In genomic region chr6:118680814-118681213, GRCm38 (mm10) we compare ENCODE assay signal across 14 mouse cellular contexts.
DNase-seq lines count a peak whose midpoint lies in the region; ATAC-seq and TF ChIP-seq lines count a peak whose summit lies in the region.
"Had no signal": no experiment of that assay in that cellular context is flagged by ENCODE, and none has a peak within 500 bp of the region (broad histone marks: within the 10 kb centered on the region; RNA-seq: fewer than 3 reads in every experiment).

No protein-coding gene starts in this region.

- no peaks in the 10 kb centered on the region for H3K27me3 ChIP-seq in midbrain, postnatal 0 days (ENCODE audit: insufficient read depth, low read length)
- no peaks in the 10 kb centered on the region for H3K27me3 ChIP-seq in midbrain, embryonic 15.5 days (replicated peaks)
- H3K27me3 ChIP-seq in hindbrain, embryonic 16.5 days (replicated peaks; ENCODE audit: control insufficient read depth, insufficient read depth, low read length), result no peaks in the 10 kb centered on the region

- H3K36me3 ChIP-seq in midbrain, postnatal 0 days (ENCODE audit: insufficient read depth, low read length), result peaks cover 16% of the 10 kb centered on the region
- H3K36me3 ChIP-seq in midbrain, embryonic 15.5 days (replicated peaks), result no peaks in the 10 kb centered on the region
- H3K36me3 ChIP-seq in hindbrain, embryonic 16.5 days (ENCODE audit: control insufficient read depth, insufficient read depth, low read length), result peaks cover under 1% of the 10 kb centered on the region

- DNase-seq in midbrain, postnatal 0 days (ENCODE audit: low spot score), result peak; percentile 62
- peak; percentile 33 to 39 for DNase-seq in cerebellum, postnatal 25 days
- no peak for DNase-seq in gastrocnemius, postnatal 14 days
- DNase-seq in thymus, postnatal 10 days (ENCODE audit: low spot score in 2 of 2), result no peak
- DNase-seq in heart, postnatal 36 days, result no peak
- DNase-seq: kidney, adult 11 months; lung, postnatal 36 days; thymus, postnatal 36 days had no signal

- no peak overlapping the region for H3K9ac ChIP-seq in midbrain, postnatal 0 days (replicated peaks; ENCODE audit: low read length, poor library complexity, severe bottlenecking)
- H3K9ac ChIP-seq in midbrain, embryonic 15.5 days, result no peak overlapping the region
- no peak overlapping the region for H3K9ac ChIP-seq in hindbrain, embryonic 16.5 days (ENCODE audit: low read depth, low read length)

- intact Hi-C loops in gastrocnemius, postnatal 14 days (cut with DNase I; ENCODE audit: low total_unique reads), result no loop called here
- intact Hi-C loops in heart, postnatal 36 days (cut with DNase I), result no loop called here

- no peak overlapping the region for H3K27ac ChIP-seq in midbrain, postnatal 0 days (ENCODE audit: low read depth, low read length)
- no peak overlapping the region for H3K27ac ChIP-seq in midbrain, embryonic 15.5 days
- H3K27ac ChIP-seq in hindbrain, embryonic 16.5 days (ENCODE audit: low read depth, low read length), result no peak overlapping the region
- 0 out of 2 replicates have a peak overlapping the region, but pooled peaks have one; percentile 0 for H3K27ac ChIP-seq in olfactory bulb, adult 2 months (ENCODE audit: insufficient read depth, low read depth, low read length)
- H3K27ac ChIP-seq: heart, embryonic 10.5 days; left cerebral cortex, adult 2 months had no signal

- no peak overlapping the region for H3K4me2 ChIP-seq in midbrain, postnatal 0 days (ENCODE audit: low read depth, low read length, poor library complexity, severe bottlenecking)
- H3K4me2 ChIP-seq in midbrain, embryonic 15.5 days, result no peak overlapping the region
- H3K4me2 ChIP-seq in hindbrain, embryonic 16.5 days (ENCODE audit: low read length), result no peak overlapping the region
- H3K4me2 ChIP-seq: liver, embryonic 11.5 days had no signal

- no peaks in the 10 kb centered on the region for H3K9me3 ChIP-seq in midbrain, postnatal 0 days (ENCODE audit: low read length)
- no peaks in the 10 kb centered on the region for H3K9me3 ChIP-seq in midbrain, embryonic 15.5 days
- H3K9me3 ChIP-seq in hindbrain, embryonic 16.5 days (ENCODE audit: control insufficient read depth, low read length), result no peaks in the 10 kb centered on the region
- H3K9me3 ChIP-seq: heart, embryonic 10.5 days had no signal

- no peak for TF ChIP-seq POLR2A in olfactory bulb, adult 2 months (IDR thresholded peaks at IDR 0.05; ENCODE audit: insufficient read depth, low read depth, low read length)

- no peak for TF ChIP-seq CTCF in midbrain, postnatal 0 days (IDR thresholded peaks at IDR 0.05)
- TF ChIP-seq CTCF in olfactory bulb, adult 2 months (IDR thresholded peaks at IDR 0.05; ENCODE audit: insufficient read depth, low read depth, low read length), result no peak

- no peak overlapping the region for H3K4me3 ChIP-seq in midbrain, postnatal 0 days (ENCODE audit: low read depth, low read length)
- H3K4me3 ChIP-seq in midbrain, embryonic 15.5 days, result no peak overlapping the region
- H3K4me3 ChIP-seq in hindbrain, embryonic 16.5 days (ENCODE audit: low read length), result no peak overlapping the region
- H3K4me3 ChIP-seq in olfactory bulb, adult 2 months (ENCODE audit: insufficient read depth, low read depth, low read length), result no peak overlapping the region
- H3K4me3 ChIP-seq: heart, embryonic 10.5 days; left cerebral cortex, adult 2 months had no signal

- WGBS in midbrain, postnatal 0 days, result 58% methylated on average over 6 of the region's 6 CpGs
- 56% methylated on average over 6 of the region's 6 CpGs for WGBS in midbrain, embryonic 15.5 days
- 43% methylated on average over 6 of the region's 6 CpGs for WGBS in hindbrain, embryonic 16.5 days
- WGBS in olfactory bulb, adult 2 months, result 79% methylated on average over 6 of the region's 6 CpGs

- ATAC-seq in midbrain, postnatal 0 days (ENCODE audit: low FRiP score), result no peak
- no peak for ATAC-seq in midbrain, embryonic 15.5 days (replicated peaks)
- peak; percentile 64 for ATAC-seq in hindbrain, embryonic 16.5 days

- H3K4me1 ChIP-seq in midbrain, postnatal 0 days (ENCODE audit: insufficient read depth, low read length), result no peaks in the 10 kb centered on the region
- no peaks in the 10 kb centered on the region for H3K4me1 ChIP-seq in midbrain, embryonic 15.5 days
- H3K4me1 ChIP-seq in hindbrain, embryonic 16.5 days (ENCODE audit: control insufficient read depth, insufficient read depth, low read depth, low read length), result no peaks in the 10 kb centered on the region
- H3K4me1 ChIP-seq in olfactory bulb, adult 2 months (ENCODE audit: control insufficient read depth, insufficient read depth, low read length), result peaks cover 14% of the 10 kb centered on the region
- H3K4me1 ChIP-seq: heart, embryonic 10.5 days had no signal

Comparison
In these comparisons a context has a peak if more than half of its experiments do, and no peak if none do; other contexts are left out.
1. DNase-seq: peak in midbrain, postnatal 0 days (single experiment) and cerebellum, postnatal 25 days (2 of 2); none in gastrocnemius, postnatal 14 days (single experiment), thymus, postnatal 10 days (0 of 2) and heart, postnatal 36 days (0 of 2).